Mouse (Mus musculus): ENCODE data around the gene Gmpr. TPM values are rescaled to one million over a fixed set of nuclear protein-coding genes. Genes with fewer than 3 reads are reported as not detected.
"Not testable (repeated sequence)": the region's sequence is repeated elsewhere in the genome, so short reads cannot be mapped to it uniquely, and the experiment has no call there.

The Gmpr gene
- polyA plus RNA-seq, 1 experiment from 2014 or later = 50.5 TPM

DNA sequence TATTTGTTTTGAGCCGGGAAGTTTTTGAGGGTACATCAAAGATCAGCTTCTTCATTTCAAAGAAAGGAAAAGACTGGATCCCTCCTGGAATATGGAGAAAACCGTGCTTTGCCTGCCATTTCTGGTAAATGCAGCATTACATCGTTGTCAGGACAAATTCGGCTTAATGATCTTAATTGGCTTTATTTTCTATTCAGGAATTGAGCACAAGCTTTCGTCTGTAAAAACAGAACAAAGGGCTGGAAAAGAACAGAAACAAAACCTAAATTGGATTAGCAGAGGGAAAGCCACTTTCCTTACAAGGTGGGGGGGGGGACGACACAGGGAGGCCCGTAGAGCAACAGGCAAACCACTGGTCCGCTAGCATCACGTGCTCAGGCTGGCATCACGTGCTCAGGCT lies 33.9 kb upstream of the Gmpr start:
- H3K4me3 ChIP-seq (replicated peaks; ENCODE audit: low read length) = no peak overlapping the region
- no peak overlapping the region for H3K9ac ChIP-seq (ENCODE audit: low read length)
- no peak for ATAC-seq (ENCODE audit: insufficient read depth, low FRiP score)
- H3K9me3 ChIP-seq (replicated peaks; ENCODE audit: control insufficient read depth, low read length) = no peaks in the 10 kb centered on the region
- H3K27me3 ChIP-seq (ENCODE audit: control insufficient read depth, insufficient read depth, low read length) = no peaks in the 10 kb centered on the region
- H3K27ac ChIP-seq (ENCODE audit: low read length) = no peak overlapping the region
- 88% methylated on average over 10 of the region's 10 CpGs for WGBS
- H3K36me3 ChIP-seq (ENCODE audit: control insufficient read depth, insufficient read depth, low read length) = no peaks in the 10 kb centered on the region
- no peak overlapping the region for H3K4me2 ChIP-seq (ENCODE audit: low read depth, low read length)
- H3K4me1 ChIP-seq (ENCODE audit: control insufficient read depth, insufficient read depth, low read length) = peaks cover 13% of the 10 kb centered on the region

DNA sequence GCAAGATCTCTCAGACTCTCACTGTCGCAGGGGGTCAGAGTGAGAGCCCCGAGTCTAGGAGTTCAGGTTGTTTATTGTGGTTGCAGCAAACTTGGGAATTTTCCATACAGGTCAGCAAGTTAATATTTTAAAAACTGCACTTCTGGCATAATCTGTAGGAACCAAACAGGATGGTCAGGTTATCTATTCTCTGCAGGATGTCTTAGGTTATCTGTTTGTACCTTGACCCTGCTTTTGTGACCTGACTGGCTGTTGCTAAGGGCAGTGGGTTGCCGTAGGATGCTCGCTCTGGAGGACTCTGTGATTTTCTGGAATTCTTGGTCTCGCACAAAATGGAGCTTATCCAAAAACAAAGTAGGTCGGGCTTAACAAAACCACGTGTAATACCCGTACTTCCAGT lies 31.9 kb upstream of the Gmpr start:
- Histone ChIP-seq H3K27me3 (ENCODE audit: control insufficient read depth, insufficient read depth, low read length) (no peaks in the 10 kb centered on the region), H3K9ac (ENCODE audit: low read length) (no peak overlapping the region), H3K36me3 (ENCODE audit: control insufficient read depth, insufficient read depth, low read length) (no peaks in the 10 kb centered on the region), H3K4me2 (ENCODE audit: low read depth, low read length) (no peak overlapping the region), H3K4me1 (ENCODE audit: control insufficient read depth, insufficient read depth, low read length) (peaks cover 2% of the 10 kb centered on the region), H3K4me3 (replicated peaks; ENCODE audit: low read length) (no peak overlapping the region), H3K27ac (ENCODE audit: low read length) (no peak overlapping the region), H3K9me3 (replicated peaks; ENCODE audit: control insufficient read depth, low read length) (no peaks in the 10 kb centered on the region)
- ATAC-seq (ENCODE audit: insufficient read depth, low FRiP score) = no peak
- WGBS = 77% methylated on average over 8 of the region's 8 CpGs

DNA sequence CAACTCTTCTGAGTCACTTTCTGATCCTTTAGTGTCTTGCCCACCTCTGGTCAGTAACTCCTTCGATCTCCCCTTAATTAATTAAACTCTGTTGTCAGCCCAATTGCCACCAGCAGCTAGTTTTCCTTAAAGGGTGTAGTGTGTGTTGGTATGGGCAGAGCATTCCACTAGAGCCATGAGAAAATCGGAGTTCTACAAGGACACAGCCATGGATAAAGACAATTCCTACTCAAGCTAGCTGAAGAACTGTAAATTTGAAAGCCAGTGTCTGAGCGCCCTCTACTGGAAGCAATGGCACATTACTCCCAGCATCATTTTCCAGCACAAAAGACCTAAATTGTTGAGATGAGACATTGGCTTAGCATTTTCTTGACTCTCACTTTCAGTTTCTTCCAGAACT lies 30.1 kb upstream of the Gmpr start:
- no peaks in the 10 kb centered on the region for H3K27me3 ChIP-seq (ENCODE audit: control insufficient read depth, insufficient read depth, low read length)
- 27% methylated on average over 3 of the region's 3 CpGs for WGBS
- no peak for ATAC-seq (ENCODE audit: insufficient read depth, low FRiP score)
- no peak overlapping the region for H3K4me2 ChIP-seq (ENCODE audit: low read depth, low read length)
- no peaks in the 10 kb centered on the region for H3K9me3 ChIP-seq (replicated peaks; ENCODE audit: control insufficient read depth, low read length)
- no peak overlapping the region for H3K9ac ChIP-seq (ENCODE audit: low read length)
- H3K27ac ChIP-seq (ENCODE audit: low read length) = no peak overlapping the region
- no peaks in the 10 kb centered on the region for H3K36me3 ChIP-seq (ENCODE audit: control insufficient read depth, insufficient read depth, low read length)
- H3K4me1 ChIP-seq (ENCODE audit: control insufficient read depth, insufficient read depth, low read length) = no peaks in the 10 kb centered on the region
- no peak overlapping the region for H3K4me3 ChIP-seq (replicated peaks; ENCODE audit: low read length)

DNA sequence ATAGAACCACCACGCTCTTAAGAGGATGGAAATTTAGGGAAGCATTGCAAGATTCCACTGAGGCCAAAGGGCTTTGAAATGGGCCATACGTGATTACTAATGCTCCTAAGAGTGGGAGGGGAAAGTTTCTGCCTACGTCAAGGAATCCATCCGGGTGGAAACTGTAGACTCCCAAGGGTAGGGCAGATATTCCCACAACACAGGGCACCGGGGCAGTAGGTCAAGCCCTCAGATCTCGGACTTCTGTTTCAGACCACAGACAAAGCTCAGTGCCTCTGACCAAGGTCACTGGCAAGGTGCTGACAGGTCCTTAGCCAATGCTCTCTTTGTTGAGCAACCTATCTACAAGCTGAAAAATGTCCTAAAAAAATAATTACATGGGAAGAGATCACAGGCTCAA lies 27.3 kb upstream of the Gmpr start:
- Histone ChIP-seq H3K4me2 (ENCODE audit: low read depth, low read length) (no peak overlapping the region), H3K4me1 (ENCODE audit: control insufficient read depth, insufficient read depth, low read length) (no peaks in the 10 kb centered on the region), H3K9me3 (replicated peaks; ENCODE audit: control insufficient read depth, low read length) (0 out of 2 replicates have a peak, but pooled peaks cover 3% of the 10 kb centered on the region), H3K9ac (ENCODE audit: low read length) (no peak overlapping the region), H3K36me3 (ENCODE audit: control insufficient read depth, insufficient read depth, low read length) (no peaks in the 10 kb centered on the region), H3K4me3 (replicated peaks; ENCODE audit: low read length) (no peak overlapping the region), H3K27ac (ENCODE audit: low read length) (no peak overlapping the region), H3K27me3 (ENCODE audit: control insufficient read depth, insufficient read depth, low read length) (no peaks in the 10 kb centered on the region)
- ATAC-seq (ENCODE audit: insufficient read depth, low FRiP score) = no peak
- WGBS = 78% methylated on average over 6 of the region's 6 CpGs

DNA sequence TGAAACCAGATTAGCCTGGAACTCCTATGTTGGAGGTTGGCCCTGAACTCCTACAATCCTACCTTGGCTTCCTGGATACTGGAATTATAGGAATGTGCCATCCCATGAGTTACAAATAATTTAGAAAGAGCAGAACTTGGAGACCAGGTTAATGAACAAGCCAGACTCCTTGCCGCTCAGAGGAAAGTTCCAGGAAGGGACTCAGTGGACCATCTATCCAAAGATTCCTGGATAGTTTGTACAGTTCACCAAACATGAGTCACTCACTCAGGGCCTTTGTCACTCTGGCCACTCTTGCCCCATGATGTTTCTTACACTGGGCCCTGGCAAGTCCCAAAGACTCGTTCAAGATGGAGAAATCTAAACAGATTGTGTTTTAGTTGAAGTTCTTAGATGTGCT lies 24.0 kb upstream of the Gmpr start:
- 0 out of 2 replicates have a peak, but pooled peaks cover 3% of the 10 kb centered on the region for H3K9me3 ChIP-seq (replicated peaks; ENCODE audit: control insufficient read depth, low read length)

DNA sequence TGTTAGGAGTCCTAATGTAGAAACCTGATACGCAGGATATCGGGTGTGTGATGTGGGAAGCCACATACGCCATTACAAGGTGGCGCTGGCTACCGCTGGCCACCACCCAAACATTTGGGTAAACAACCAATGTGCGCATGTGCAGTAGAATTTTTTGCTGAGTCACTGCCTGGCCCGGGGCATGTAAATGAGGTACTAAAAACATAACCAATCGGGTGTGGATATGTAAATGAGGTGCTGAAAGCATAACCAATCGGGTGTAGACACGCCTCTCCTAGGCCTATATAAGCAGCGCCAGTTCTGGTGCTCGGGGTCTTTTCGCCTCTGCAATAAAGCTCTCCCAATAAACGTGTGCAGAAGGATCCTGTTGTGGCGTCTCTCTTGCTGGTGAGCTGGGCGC lies 23.3 kb upstream of the Gmpr start:
- not testable (repeated sequence) for H3K27me3 ChIP-seq (ENCODE audit: control insufficient read depth, insufficient read depth, low read length); H3K4me1 ChIP-seq (ENCODE audit: control insufficient read depth, insufficient read depth, low read length); H3K4me3 ChIP-seq (replicated peaks; ENCODE audit: low read length); H3K36me3 ChIP-seq (ENCODE audit: control insufficient read depth, insufficient read depth, low read length); H3K27ac ChIP-seq (ENCODE audit: low read length); H3K9ac ChIP-seq (ENCODE audit: low read length); ATAC-seq (ENCODE audit: insufficient read depth, low FRiP score); H3K9me3 ChIP-seq (replicated peaks; ENCODE audit: control insufficient read depth, low read length); H3K4me2 ChIP-seq (ENCODE audit: low read depth, low read length)
- 94% methylated on average over 16 of the region's 16 CpGs for WGBS

More for the DNA sequence above, 24.0 kb upstream of the Gmpr start:
- Histone ChIP-seq H3K27ac (ENCODE audit: low read length) (no peak overlapping the region), H3K27me3 (ENCODE audit: control insufficient read depth, insufficient read depth, low read length) (no peaks in the 10 kb centered on the region), H3K36me3 (ENCODE audit: control insufficient read depth, insufficient read depth, low read length) (no peaks in the 10 kb centered on the region), H3K4me3 (replicated peaks; ENCODE audit: low read length) (no peak overlapping the region), H3K9ac (ENCODE audit: low read length) (no peak overlapping the region), H3K4me2 (ENCODE audit: low read depth, low read length) (no peak overlapping the region), H3K4me1 (ENCODE audit: control insufficient read depth, insufficient read depth, low read length) (0 out of 2 replicates have a peak, but pooled peaks cover 3% of the 10 kb centered on the region)
- ATAC-seq (ENCODE audit: insufficient read depth, low FRiP score) = no peak
- whole genome bisulfite sequencing = 90% methylated on average over 2 of the region's 2 CpGs

DNA sequence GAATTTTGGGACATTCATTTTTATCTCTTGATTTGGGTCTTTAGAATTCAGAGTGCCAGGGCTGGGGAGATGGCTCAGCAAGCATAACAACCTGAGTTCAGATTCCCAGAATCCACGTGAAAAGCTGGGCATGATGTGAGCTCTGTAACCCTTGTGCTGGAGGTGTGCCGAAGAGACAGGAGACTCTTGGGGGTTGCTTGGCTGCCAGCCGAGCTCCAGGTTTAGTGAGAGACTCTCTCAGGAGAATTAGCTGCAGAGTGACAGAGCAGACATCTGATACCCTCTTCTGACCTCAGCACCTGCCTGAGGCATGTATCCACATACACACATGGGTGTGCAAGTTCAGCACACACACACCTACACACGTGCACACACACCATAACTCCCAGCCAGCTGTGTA lies 21.6 kb upstream of the Gmpr start:
- Histone ChIP-seq H3K4me3 (replicated peaks; ENCODE audit: low read length) (no peak overlapping the region), H3K4me1 (ENCODE audit: control insufficient read depth, insufficient read depth, low read length) (0 out of 2 replicates have a peak, but pooled peaks cover 3% of the 10 kb centered on the region), H3K9me3 (replicated peaks; ENCODE audit: control insufficient read depth, low read length) (0 out of 2 replicates have a peak, but pooled peaks cover 3% of the 10 kb centered on the region), H3K36me3 (ENCODE audit: control insufficient read depth, insufficient read depth, low read length) (no peaks in the 10 kb centered on the region), H3K27ac (ENCODE audit: low read length) (no peak overlapping the region), H3K27me3 (ENCODE audit: control insufficient read depth, insufficient read depth, low read length) (no peaks in the 10 kb centered on the region), H3K9ac (ENCODE audit: low read length) (no peak overlapping the region), H3K4me2 (ENCODE audit: low read depth, low read length) (no peak overlapping the region)
- no peak for ATAC-seq (ENCODE audit: insufficient read depth, low FRiP score)
- WGBS = 76% methylated on average over 4 of the region's 4 CpGs

- WGBS = 23% methylated on average over 2 of the region's 2 CpGs
- 0 out of 2 replicates have a peak, but pooled peaks cover 3% of the 10 kb centered on the region for H3K9me3 ChIP-seq (replicated peaks; ENCODE audit: control insufficient read depth, low read length)
- ATAC-seq (ENCODE audit: insufficient read depth, low FRiP score) = no peak
These were observed 20.6 kb upstream of the Gmpr start for GRCm38 (mm10) chr13:45486598-45486997.

GRCm38 (mm10) chr13:45491991-45492732 lies 15.1 kb upstream of the Gmpr start:
- Histone ChIP-seq H3K4me3 (replicated peaks; ENCODE audit: low read length) (no peak overlapping the region), H3K4me2 (ENCODE audit: low read depth, low read length) (no peak overlapping the region), H3K9ac (ENCODE audit: low read length) (no peak overlapping the region), H3K27ac (ENCODE audit: low read length) (no peak overlapping the region), H3K36me3 (ENCODE audit: control insufficient read depth, insufficient read depth, low read length) (no peaks in the 10 kb centered on the region), H3K4me1 (ENCODE audit: control insufficient read depth, insufficient read depth, low read length) (no peaks in the 10 kb centered on the region), H3K27me3 (ENCODE audit: control insufficient read depth, insufficient read depth, low read length) (no peaks in the 10 kb centered on the region), H3K9me3 (replicated peaks; ENCODE audit: control insufficient read depth, low read length) (no peaks in the 10 kb centered on the region)
- 74% methylated on average over 8 of the region's 8 CpGs for WGBS
- ATAC-seq (ENCODE audit: insufficient read depth, low FRiP score) = no peak

More at GRCm38 (mm10) chr13:45486598-45486997, 20.6 kb upstream of the Gmpr start:
- H3K4me3 ChIP-seq (replicated peaks; ENCODE audit: low read length) = no peak overlapping the region
- no peak overlapping the region for H3K4me2 ChIP-seq (ENCODE audit: low read depth, low read length)
- no peaks in the 10 kb centered on the region for H3K36me3 ChIP-seq (ENCODE audit: control insufficient read depth, insufficient read depth, low read length)
- no peak overlapping the region for H3K9ac ChIP-seq (ENCODE audit: low read length)
- 0 out of 2 replicates have a peak, but pooled peaks cover 3% of the 10 kb centered on the region for H3K4me1 ChIP-seq (ENCODE audit: control insufficient read depth, insufficient read depth, low read length)
- H3K27ac ChIP-seq (ENCODE audit: low read length) = no peak overlapping the region
- H3K27me3 ChIP-seq (ENCODE audit: control insufficient read depth, insufficient read depth, low read length) = no peaks in the 10 kb centered on the region

Data from stomach, embryonic 16.5 days (tissue).